Mouse (Mus musculus) midbrain, postnatal 0 days (tissue): Measurements from ENCODE around the gene Nckipsd. TPM values are rescaled to one million over a fixed set of nuclear protein-coding genes. Genes with fewer than 3 reads are reported as not detected.

Source experiments
- ATAC-seq: fragments of 200-750 bp; cut with Nextera tagmentation; 2 replicates; pipeline ENCODE4 v1.8.0; 2017; ENCODE audit warnings: moderate number of reproducible peaks, mild to moderate bottlenecking, moderate TSS enrichment, moderate library complexity; ENCODE audit not compliant: low FRiP score
- DNase-seq: peaks from one replicate; pipeline ENCODE4 v3.0.0-alpha.2; 2015; ENCODE audit warnings: low spot score
- H3K27ac ChIP-seq: fragments of 300-500 bp; sonication (generic); 2 replicates; pipeline ENCODE4 v1.5.1; 2014; ENCODE audit warnings: low read depth, mild to moderate bottlenecking, low read length, mixed read lengths
- H3K27me3 ChIP-seq: fragments of 300-500 bp; sonication (generic); 2 replicates; pipeline ENCODE4 v1.6.1; 2014; ENCODE audit warnings: low read length, control low read depth, mixed read lengths; ENCODE audit not compliant: insufficient read depth
- H3K36me3 ChIP-seq: fragments of 300-500 bp; sonication (generic); 2 replicates; pipeline ENCODE4 v1.6.1; 2014; ENCODE audit warnings: low read length, control low read depth, mixed read lengths; ENCODE audit not compliant: insufficient read depth
- H3K4me1 ChIP-seq: fragments of 300-500 bp; sonication (generic); 2 replicates; pipeline ENCODE4 v1.6.1; 2014; ENCODE audit warnings: mild to moderate bottlenecking, control low read depth, antibody characterized with exemption, low read length, mixed read lengths; ENCODE audit not compliant: insufficient read depth
- H3K4me2 ChIP-seq: fragments of 300-500 bp; sonication (generic); 2 replicates; pipeline ENCODE4 v1.6.1; 2014; ENCODE audit warnings: low read depth, mild to moderate bottlenecking, low read length, mixed read lengths; ENCODE audit not compliant: poor library complexity, severe bottlenecking
- H3K4me3 ChIP-seq: fragments of 300-500 bp; sonication (generic); 2 replicates; pipeline ENCODE4 v1.5.1; 2014; ENCODE audit warnings: low read depth, mild to moderate bottlenecking, low read length, moderate library complexity
- H3K9ac ChIP-seq: fragments of 300-500 bp; sonication (generic); replicated peaks from 2 replicates; pipeline ENCODE4 v1.6.1; 2014; ENCODE audit warnings: mild to moderate bottlenecking, low read length, moderate library complexity, mixed read lengths; ENCODE audit not compliant: poor library complexity, severe bottlenecking
- H3K9me3 ChIP-seq: fragments of 300-500 bp; sonication (generic); 2 replicates; pipeline ENCODE4 v1.6.1; 2016; ENCODE audit warnings: low read length, control low read depth
- CTCF ChIP-seq: IDR thresholded peaks from 2 replicates; pipeline ENCODE4 v1.5.1; 2016; ENCODE audit warnings: antibody characterized with exemption, mild to moderate bottlenecking
- WGBS: fragments of 180-500 bp; shearing (Covaris S2); extraction: QIAGEN DNeasy Blood & Tissue Kit; methylation state at CpG from one replicate; pipeline ENCODE4 v1.1.7; 2014; 5-methylcytosine and 5-hydroxymethylcytosine counted together
- polyA plus RNA-seq: library from polyadenylated mRNA; unstranded; fragments of >200 nt; fragmentation: Nextera tagmentation; extraction: Ambion mirVana; gene quantifications from 2 replicates; pipeline ENCODE4 v1.2.1, GENCODE M21; 2015
- total RNA-seq: library from RNA; depleted of rRNA; stranded (reverse); fragments of >200 nt; gene quantifications from 2 replicates; pipeline ENCODE4 v1.2.3, GENCODE M21; 2014

Gene Nckipsd
- total and polyA plus RNA-seq, 2 experiments from 2014 or later, result 32.5 to 83.4 TPM

- Histone ChIP-seq H3K9ac (no peak overlapping the region), H3K36me3 (peaks cover 34% of the 10 kb centered on the region), H3K27ac (no peak overlapping the region), H3K27me3 (no peaks in the 10 kb centered on the region), H3K9me3 (no peaks in the 10 kb centered on the region), H3K4me2 (no peak overlapping the region), H3K4me3 (no peak overlapping the region), H3K4me1 (peaks cover 8% of the 10 kb centered on the region)
- TF ChIP-seq CTCF, result no peak
- ATAC-seq, result no peak
- 33% methylated on average over 11 of the region's 11 CpGs for WGBS
- no peak for DNase-seq
Measured at GRCm38 (mm10) chr9:108795762-108796161, 12.4 kb upstream of the Nckipsd start.

GRCm38 (mm10) chr9:108796351-108796981 is 11.7 kb upstream of the Nckipsd start:
- peaks cover 38% of the 10 kb centered on the region for H3K36me3 ChIP-seq
- no peaks in the 10 kb centered on the region for H3K27me3 ChIP-seq
- DNase-seq, result no peak
- no peak overlapping the region for H3K9ac ChIP-seq
- TF ChIP-seq CTCF, result no peak
- H3K4me1 ChIP-seq, result peaks cover 8% of the 10 kb centered on the region
- 55% methylated on average over 4 of the region's 4 CpGs for WGBS
- no peak overlapping the region for H3K4me3 ChIP-seq
- H3K9me3 ChIP-seq, result no peaks in the 10 kb centered on the region
- ATAC-seq, result no peak
- H3K4me2 ChIP-seq, result no peak overlapping the region
- H3K27ac ChIP-seq, result no peak overlapping the region

- Histone ChIP-seq H3K4me2 (no peak overlapping the region), H3K36me3 (peaks cover 43% of the 10 kb centered on the region), H3K9me3 (no peaks in the 10 kb centered on the region), H3K27me3 (no peaks in the 10 kb centered on the region), H3K27ac (no peak overlapping the region), H3K9ac (no peak overlapping the region), H3K4me1 (no peaks in the 10 kb centered on the region; the same call in 1 of the 2 replicates), H3K4me3 (no peak overlapping the region)
- ATAC-seq (no peak), DNase-seq (no peak)
- WGBS, result 82% methylated on average over 7 of the region's 7 CpGs
- no peak for TF ChIP-seq CTCF
Measured at GRCm38 (mm10) chr9:108797477-108797876, 10.7 kb upstream of the Nckipsd start.

- TF ChIP-seq CTCF, result no peak
- Histone ChIP-seq H3K9me3 (no peaks in the 10 kb centered on the region), H3K4me3 (no peak overlapping the region), H3K4me1 (no peaks in the 10 kb centered on the region), H3K27me3 (no peaks in the 10 kb centered on the region), H3K36me3 (peaks cover 43% of the 10 kb centered on the region), H3K9ac (no peak overlapping the region), H3K27ac (no peak overlapping the region), H3K4me2 (no peak overlapping the region)
- no peak for DNase-seq
- ATAC-seq, result no peak
- WGBS, result 87% methylated on average over 5 of the region's 5 CpGs
Measured at GRCm38 (mm10) chr9:108798508-108799075, 9.6 kb upstream of the Nckipsd start.

- DNase-seq (peak; percentile 40), ATAC-seq (no peak)
- Histone ChIP-seq H3K27ac (no peak overlapping the region), H3K36me3 (peaks cover 48% of the 10 kb centered on the region), H3K4me2 (no peak overlapping the region), H3K9ac (no peak overlapping the region), H3K9me3 (no peaks in the 10 kb centered on the region), H3K4me1 (no peaks in the 10 kb centered on the region), H3K4me3 (no peak overlapping the region), H3K27me3 (no peaks in the 10 kb centered on the region)
- no peak for TF ChIP-seq CTCF
- 89% methylated on average over 3 of the region's 3 CpGs for WGBS
Measured at GRCm38 (mm10) chr9:108799564-108799963, 8.6 kb upstream of the Nckipsd start.

GRCm38 (mm10) chr9:108805768-108806167 is 2.4 kb upstream of the Nckipsd start:
- peaks cover 38% of the 10 kb centered on the region for H3K36me3 ChIP-seq
- 95% methylated on average over 8 of the region's 8 CpGs for WGBS
- H3K4me1 ChIP-seq, result peaks cover 6% of the 10 kb centered on the region; the same call in 1 of the 2 replicates
- no peak for TF ChIP-seq CTCF
- ATAC-seq (no peak), DNase-seq (no peak)
- no peak overlapping the region for H3K4me2 ChIP-seq
- no peaks in the 10 kb centered on the region for H3K27me3 ChIP-seq
- H3K9me3 ChIP-seq, result no peaks in the 10 kb centered on the region
- H3K4me3 ChIP-seq, result no peak overlapping the region
- no peak overlapping the region for H3K27ac ChIP-seq
- no peak overlapping the region for H3K9ac ChIP-seq
